Mouse (Mus musculus) T-cell, adult 2 months (primary cell): ENCODE data around the gene Gm6205.
"Not testable (repeated sequence)": the region's sequence is repeated elsewhere in the genome, so short reads cannot be mapped to it uniquely, and the experiment has no call there.

Experiments used
- DNase-seq: peaks from one replicate; pipeline ENCODE4 v3.0.0; 2022; ENCODE audit warnings: low spot score

The Gm6205 gene

DNA sequence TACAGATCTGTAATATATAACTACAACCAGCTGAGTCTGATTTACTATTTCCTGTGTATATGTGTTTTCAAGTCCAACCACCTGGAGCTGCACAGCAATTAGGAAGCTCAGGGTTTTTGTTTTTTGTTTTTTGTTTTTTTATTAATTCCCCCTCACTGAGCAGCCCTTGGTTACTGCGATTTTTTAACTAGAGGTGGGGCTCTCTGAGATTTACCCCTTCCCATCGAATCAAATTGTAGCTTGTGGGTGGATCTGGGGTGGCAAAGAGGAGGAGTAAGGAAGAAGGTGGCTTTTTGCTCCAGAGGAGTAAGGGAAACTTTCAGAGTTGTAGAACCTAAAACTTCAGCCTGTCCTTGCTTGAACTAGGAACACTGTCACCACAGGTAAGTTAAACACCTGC lies at the start of gene Gm6205:
TSS of gene Gm6205 (plus strand) at position 301 of the 400 bp plus-strand sequence.
- DNase-seq: not testable (repeated sequence)

DNA sequence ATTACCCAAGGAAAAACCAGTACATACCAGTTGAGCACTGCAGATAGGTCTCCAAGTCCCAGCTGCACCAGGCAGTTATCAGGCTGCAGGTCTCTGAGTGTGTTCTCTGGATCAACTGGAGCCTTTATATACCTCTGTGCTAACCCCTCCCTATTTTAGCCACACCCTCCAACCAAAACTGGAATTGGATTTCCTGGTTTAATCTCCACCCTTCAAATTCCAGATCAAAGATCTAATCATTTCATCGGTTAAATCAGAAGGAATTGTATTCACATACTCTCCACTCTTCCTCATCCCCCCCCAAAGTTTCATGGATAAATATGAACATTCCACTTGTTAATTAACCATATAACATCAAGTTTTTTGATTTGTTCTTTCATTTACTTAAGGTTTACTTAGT lies 31.9 kb upstream of the Gm6205 start, which contains the start of gene Gm3147:
TSS of gene Gm3147 (minus strand) at position 101 of the 400 bp plus-strand sequence.
- not testable (repeated sequence) for DNase-seq

DNA sequence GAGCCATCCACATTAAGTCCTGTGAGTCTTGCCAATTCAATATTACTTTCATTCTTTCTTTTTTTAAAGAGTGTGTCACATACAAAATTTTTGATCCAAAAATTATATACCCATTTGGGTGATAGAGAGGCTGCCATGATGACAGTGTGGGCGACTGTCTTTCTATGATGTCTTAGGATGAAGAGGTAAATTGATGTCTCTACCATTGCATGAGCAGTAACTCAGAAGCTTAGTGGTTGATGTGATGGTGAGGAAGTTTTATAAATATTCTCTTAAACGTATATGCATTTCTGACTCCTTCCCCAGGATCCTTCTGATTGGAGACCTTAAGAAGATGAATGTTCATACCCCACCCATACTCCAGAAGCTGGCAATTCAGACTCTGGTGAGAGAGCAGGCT lies 24.5 kb upstream of the Gm6205 start, which contains the start of gene Gm6509:
TSS of gene Gm6509 (plus strand) at position 301 of the 400 bp plus-strand sequence.
- peak; percentile 0 for DNase-seq
